Mouse (Mus musculus) small intestine, adult 2 months (tissue): ENCODE results near the gene Abcc3.

Experiments
- CTCF ChIP-seq: fragments of 200-500 bp; IDR thresholded peaks from 2 replicates; pipeline ENCODE4 v1.5.1; 2012; ENCODE audit warnings: low read depth, mild to moderate bottlenecking, control low read depth, inconsistent platforms, low read length, moderate library complexity, mixed read lengths; ENCODE audit not compliant: insufficient replicate concordance, insufficient read length; ENCODE audit errors: extremely low read depth
- POLR2A ChIP-seq: fragments of 200-500 bp; IDR thresholded peaks from 2 replicates; pipeline ENCODE4 v1.6.1; 2012; ENCODE audit warnings: low read depth, mild to moderate bottlenecking, control low read depth, inconsistent platforms, low read length, moderate library complexity

DNA sequence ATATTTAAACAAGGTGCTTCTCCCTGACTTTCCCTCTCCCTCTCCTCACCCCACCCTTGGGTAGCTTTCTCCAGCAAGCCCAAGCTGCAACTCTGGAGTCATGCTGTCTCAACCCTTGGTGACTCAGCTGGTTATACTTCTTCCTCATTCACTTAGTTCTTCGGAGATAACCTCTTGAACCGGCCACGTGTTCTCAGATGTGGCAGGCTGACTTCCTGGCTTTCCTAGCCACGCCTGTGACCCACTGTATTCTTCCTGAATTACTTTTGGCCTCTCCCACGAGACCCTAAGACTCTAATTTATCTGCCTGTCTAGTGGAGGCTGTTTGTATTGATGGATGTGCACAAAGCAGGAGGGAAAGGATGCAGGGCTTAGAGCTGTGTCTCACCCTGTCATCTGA lies 22.0 kb downstream of the Abcc3 start:
- TF ChIP-seq CTCF = no peak
- no peak for TF ChIP-seq POLR2A
